Mouse (Mus musculus) CD4-positive, CD25-positive, alpha-beta regulatory T cell, adult 9 weeks (primary cell): ENCODE results near the gene Jmjd1c. TPM values are rescaled to one million over a fixed set of nuclear protein-coding genes. Genes with fewer than 3 reads are reported as not detected.

Source experiments
- polyA plus RNA-seq: library from polyadenylated mRNA; unstranded; fragments of 100-300 nt; shearing (Covaris generic); gene quantifications from one replicate; pipeline ENCODE4 v1.2.1, GENCODE M21; 2017

Jmjd1c gene
- 44.1 TPM for polyA plus RNA-seq

DNA sequence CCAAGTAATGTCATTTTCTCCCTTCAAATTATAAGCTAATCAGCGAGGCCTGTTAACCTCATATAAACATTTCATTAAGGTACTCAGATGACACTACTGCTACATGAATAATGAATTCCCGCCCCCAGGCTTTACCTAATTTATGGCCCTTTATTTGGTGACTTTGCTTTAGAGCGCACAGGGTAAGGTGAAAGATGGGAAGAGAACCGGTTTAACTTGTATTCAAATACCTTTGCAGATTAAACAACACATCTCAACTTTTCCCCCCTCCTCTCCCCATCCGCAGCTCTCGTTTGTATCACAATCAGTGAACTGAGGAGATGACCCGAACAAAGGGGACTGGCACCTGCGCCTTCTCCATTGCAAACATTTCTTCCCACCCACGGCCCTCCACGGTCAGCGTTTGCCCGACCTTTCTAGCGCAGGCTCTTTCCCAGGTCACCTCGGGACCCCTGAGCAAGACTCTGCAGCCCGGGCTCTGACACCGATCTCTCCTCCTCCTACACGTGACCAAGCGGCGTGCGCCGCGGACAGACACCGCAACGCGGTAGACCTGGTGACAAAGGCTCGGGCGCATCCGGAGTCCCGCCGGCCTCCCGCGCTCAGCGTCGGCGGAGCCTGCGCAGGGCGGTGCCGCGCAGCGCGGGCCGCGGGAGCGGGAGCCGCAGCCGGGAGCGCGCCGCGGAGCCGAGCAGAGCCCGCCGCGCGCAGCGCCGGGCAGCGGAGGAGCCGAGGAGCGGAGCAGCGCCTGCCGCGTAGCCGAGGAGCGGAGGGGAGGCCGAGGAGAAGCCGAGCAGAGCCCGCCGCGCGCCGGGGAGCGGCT lies at the start of gene Jmjd1c:
Gene Jmjd1c, plus strand, starts transcription at position 328 of the 823 bp plus-strand sequence.

GRCm38 (mm10) chr10:67096621-67097436 lies 904 bp downstream of the Jmjd1c start, which contains the start of gene Reep3:
Gene Reep3, minus strand, starts transcription at chr10:67096945.

DNA sequence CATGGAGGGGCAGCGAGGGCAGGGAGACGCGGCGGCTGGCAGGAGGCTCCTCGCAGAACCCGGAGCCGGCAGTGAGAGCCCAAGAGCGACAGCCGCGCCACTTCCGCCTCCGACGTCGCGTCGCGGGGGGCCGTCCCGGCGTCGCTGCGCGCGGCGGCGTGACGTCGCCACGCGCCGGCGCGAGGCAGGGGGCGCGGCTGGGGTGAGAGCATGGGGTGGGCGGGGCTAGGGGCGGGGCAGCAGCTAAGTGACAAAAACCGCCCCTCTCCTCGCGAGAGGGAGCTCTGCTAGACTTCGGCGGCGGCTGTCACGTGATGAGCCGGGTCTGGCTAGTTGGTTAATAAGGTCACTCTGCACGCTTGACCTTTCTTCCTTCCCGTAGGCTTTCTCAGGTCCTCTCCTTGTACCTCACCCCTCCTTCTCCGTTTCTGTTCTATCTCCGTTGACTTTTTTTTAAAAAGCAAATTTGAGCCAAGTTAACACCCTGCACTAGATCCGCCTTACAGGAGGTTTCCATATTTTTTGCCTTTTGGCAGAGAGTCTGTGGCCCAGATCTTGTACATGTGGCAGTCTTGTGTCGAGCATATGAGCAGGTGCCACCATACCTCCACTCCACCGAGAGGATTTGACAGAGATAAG lies 189.4 kb downstream of the Jmjd1c start, which contains the start of gene Nrbf2:
Gene Nrbf2, minus strand, starts transcription at position 130 of the 639 bp plus-strand sequence.

Other genes starting within 250 kb of the Jmjd1c start
- 6.4 TPM for gene Reep3, start 820 bp downstream of the Jmjd1c start, polyA plus RNA-seq
- 36.1 TPM for gene Nrbf2, start 189.2 kb downstream of the Jmjd1c start, polyA plus RNA-seq